Mouse (Mus musculus): ENCODE measurements around the gene Arl5c. TPM values are rescaled to one million over a fixed set of nuclear protein-coding genes. Genes with fewer than 3 reads are reported as not detected.

Gene Arl5c
- polyA plus RNA-seq, 1 experiment from 2014 or later = 8.4 TPM

DNA sequence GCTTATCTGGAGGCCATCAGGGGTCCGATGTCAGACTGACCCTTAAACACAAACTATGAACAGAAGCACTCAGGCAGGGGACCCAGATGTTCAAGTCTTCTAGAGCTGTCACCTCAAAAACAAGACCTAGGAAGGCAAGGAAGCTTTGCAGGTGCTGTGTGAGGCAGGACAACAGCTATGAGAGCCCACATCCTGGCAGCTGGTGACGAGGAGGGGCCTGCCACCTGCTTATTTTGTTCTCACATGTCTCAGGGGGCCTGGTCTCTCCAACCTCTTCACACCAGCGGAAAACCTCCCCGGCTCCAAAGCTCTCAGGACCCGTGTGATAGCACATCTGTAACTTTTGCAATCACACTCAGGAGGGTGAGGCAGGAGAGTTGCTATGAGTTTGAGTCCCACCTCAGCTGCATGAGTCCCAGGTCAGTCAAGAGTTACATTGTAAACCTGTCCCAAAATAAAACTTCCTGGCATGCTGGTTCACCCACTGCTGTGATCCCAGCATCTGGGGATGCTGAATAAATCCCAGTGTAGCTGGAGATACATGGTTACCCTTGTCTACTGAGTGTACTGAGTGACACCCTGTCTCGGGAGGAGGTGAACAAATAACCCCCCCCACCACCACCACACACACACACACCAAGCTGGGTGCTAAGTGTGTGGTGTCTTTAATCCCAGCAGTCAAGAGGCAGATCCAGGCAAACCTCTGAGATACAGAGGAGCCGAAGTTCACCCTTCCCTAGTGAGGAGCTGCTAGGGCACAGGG lies 4.6 kb upstream of the Arl5c start:
- Histone ChIP-seq H3K4me1 (replicated peaks) (peaks cover 42% of the 10 kb centered on the region), H3K9me3 (no peaks in the 10 kb centered on the region), H3K36me3 (peaks cover 31% of the 10 kb centered on the region), H3K27ac (replicated peaks) (no peak overlapping the region), H3K4me2 (no peak overlapping the region), H3K9ac (peak overlapping the region; percentile 22; the same call in 1 of the 2 replicates), H3K4me3 (no peak overlapping the region), H3K27me3 (peaks cover 19% of the 10 kb centered on the region; the same call in 1 of the 2 replicates)
- WGBS = 33% methylated on average over 7 of the region's 7 CpGs
- no peak for ATAC-seq (ENCODE audit: low read depth)

DNA sequence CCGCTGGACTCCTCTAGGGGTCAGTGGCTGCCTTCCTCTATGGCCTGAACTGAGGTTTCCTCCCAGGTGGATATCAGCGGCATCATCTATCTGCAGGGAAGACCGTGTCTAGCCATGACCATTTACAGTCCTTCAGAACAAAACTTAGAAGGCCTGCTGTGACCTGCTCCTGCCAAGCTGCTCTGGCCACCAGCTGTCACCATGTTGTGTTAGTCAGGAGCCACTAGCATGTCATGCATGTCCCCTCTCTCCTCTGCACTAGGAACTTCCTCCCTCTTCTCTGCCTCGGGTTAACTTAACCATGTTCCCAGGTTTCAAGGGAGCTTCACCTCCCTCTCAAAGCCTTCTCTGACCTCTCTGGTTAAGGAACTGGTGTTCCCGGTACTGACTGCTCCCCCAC lies 3.8 kb upstream of the Arl5c start:
- Histone ChIP-seq H3K4me3 (no peak overlapping the region), H3K27ac (replicated peaks) (no peak overlapping the region), H3K9ac (peak overlapping the region; percentile 22; the same call in 1 of the 2 replicates), H3K9me3 (no peaks in the 10 kb centered on the region), H3K36me3 (peaks cover 22% of the 10 kb centered on the region), H3K4me1 (replicated peaks) (peaks cover 50% of the 10 kb centered on the region), H3K27me3 (peaks cover 22% of the 10 kb centered on the region; the same call in 1 of the 2 replicates), H3K4me2 (no peak overlapping the region)
- 60% methylated on average over 5 of the region's 5 CpGs for WGBS
- ATAC-seq (ENCODE audit: low read depth) = no peak

- Histone ChIP-seq H3K9ac (no peak overlapping the region), H3K4me1 (replicated peaks) (peaks cover 49% of the 10 kb centered on the region), H3K4me3 (no peak overlapping the region), H3K4me2 (no peak overlapping the region), H3K36me3 (peaks cover 16% of the 10 kb centered on the region), H3K9me3 (no peaks in the 10 kb centered on the region), H3K27me3 (peaks cover 29% of the 10 kb centered on the region; the same call in 1 of the 2 replicates), H3K27ac (replicated peaks) (no peak overlapping the region)
- 68% methylated on average over 7 of the region's 7 CpGs for WGBS
- no peak for ATAC-seq (ENCODE audit: low read depth)
These were observed 3.1 kb upstream of the Arl5c start for GRCm38 (mm10) chr11:97998898-97999608.

DNA sequence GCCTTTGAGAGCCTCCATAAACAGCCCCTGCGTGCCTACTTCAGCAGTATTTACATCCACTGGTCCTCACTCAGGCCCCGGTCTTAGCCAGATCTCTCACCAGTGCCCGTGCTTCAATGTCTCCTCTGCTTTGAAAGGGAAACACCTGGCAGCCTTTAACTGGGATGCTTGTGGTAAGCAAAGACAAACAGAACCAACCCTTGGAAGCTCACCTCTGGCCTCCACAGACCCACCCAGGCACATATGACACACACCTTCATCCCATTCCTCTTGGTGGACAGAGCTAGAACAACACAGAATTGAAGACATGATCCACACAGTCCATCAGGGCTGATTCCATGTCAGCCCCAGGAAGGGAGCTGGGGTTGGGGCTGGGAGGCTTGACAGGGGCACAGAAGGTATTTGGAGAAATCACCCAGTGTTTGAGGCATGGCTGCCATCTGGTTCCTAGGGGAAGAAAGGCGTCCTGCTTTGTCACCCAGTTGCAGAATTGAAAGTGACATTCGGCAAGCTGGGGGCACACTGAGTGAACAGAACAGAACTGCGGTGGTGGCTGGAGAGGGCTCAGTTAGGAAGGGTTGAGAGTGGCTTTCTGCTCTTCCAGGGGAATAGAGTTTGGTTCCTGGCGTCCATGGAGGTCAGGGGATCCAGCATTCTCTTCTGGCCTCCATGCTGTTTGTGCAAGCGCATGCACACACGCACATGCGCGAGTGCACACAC lies 2.3 kb upstream of the Arl5c start:
- Histone ChIP-seq H3K9me3 (no peaks in the 10 kb centered on the region), H3K27ac (replicated peaks) (no peak overlapping the region), H3K9ac (no peak overlapping the region), H3K4me3 (no peak overlapping the region), H3K4me2 (no peak overlapping the region), H3K4me1 (replicated peaks) (peaks cover 41% of the 10 kb centered on the region), H3K36me3 (peaks cover 9% of the 10 kb centered on the region), H3K27me3 (peaks cover 29% of the 10 kb centered on the region; the same call in 1 of the 2 replicates)
- no peak for ATAC-seq (ENCODE audit: low read depth)
- WGBS = 81% methylated on average over 11 of the region's 11 CpGs

DNA sequence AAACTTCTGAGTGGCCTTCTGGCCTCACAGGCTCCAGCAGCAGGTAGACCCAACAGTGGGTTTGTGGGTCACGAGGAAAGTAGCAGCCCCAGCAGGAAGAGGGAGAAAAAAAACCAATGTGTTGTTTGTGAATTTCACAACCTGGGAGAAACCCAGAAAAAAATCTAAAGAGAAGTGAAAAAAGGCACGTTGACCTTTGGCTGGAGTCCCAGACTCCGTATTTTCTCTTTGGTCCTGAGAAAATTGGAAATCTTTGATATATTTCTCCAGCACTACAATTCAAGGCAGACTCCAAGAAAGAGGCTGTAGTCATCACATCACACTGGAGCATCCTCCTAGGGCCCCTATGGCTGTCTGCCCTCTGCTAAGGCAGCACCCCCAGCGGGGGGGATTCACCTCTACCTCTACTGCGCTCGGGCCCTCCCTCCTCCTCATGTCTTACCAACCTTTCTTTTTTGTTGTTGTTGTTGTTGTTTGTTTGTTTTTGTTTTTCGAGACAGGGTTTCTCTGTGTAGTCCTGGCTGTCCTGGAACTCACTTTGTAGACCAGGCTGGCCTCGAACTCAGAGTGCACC lies 1.5 kb upstream of the Arl5c start:
- no peak overlapping the region for H3K4me3 ChIP-seq
- WGBS = 78% methylated on average over 8 of the region's 8 CpGs
- H3K9ac ChIP-seq = no peak overlapping the region
- no peak overlapping the region for H3K4me2 ChIP-seq
- H3K36me3 ChIP-seq = peaks cover 2% of the 10 kb centered on the region; the same call in 1 of the 2 replicates
- peaks cover 34% of the 10 kb centered on the region for H3K4me1 ChIP-seq (replicated peaks)
- no peak for ATAC-seq (ENCODE audit: low read depth)
- peaks cover 29% of the 10 kb centered on the region; the same call in 1 of the 2 replicates for H3K27me3 ChIP-seq
- no peaks in the 10 kb centered on the region for H3K9me3 ChIP-seq
- H3K27ac ChIP-seq (replicated peaks) = no peak overlapping the region

DNA sequence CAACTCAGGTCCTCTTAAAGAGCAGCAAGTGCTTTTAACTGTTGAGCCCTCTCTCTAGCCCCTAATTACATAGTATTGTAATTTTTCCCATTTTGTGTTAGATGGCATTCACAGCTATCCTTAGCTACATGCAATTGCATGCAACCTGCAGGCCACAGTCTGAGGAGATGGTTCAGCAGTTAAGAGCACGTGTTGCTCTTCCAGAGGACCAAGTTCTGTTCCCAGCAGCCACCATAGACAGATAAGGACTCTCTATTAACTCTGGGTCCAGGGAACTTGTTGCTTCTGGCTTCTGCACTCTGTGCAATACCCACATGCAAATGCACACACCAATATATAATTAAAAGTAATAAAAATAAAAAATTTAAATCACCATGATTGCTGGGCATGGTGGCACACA lies 710 bp upstream of the Arl5c start:
- Histone ChIP-seq H3K9me3 (no peaks in the 10 kb centered on the region), H3K4me3 (no peak overlapping the region), H3K9ac (no peak overlapping the region), H3K4me1 (replicated peaks) (peaks cover 26% of the 10 kb centered on the region), H3K27ac (replicated peaks) (no peak overlapping the region), H3K36me3 (no peaks in the 10 kb centered on the region), H3K4me2 (no peak overlapping the region), H3K27me3 (peaks cover 23% of the 10 kb centered on the region; the same call in 1 of the 2 replicates)
- WGBS = 66% methylated on average over 1 of the region's 1 CpGs
- ATAC-seq (ENCODE audit: low read depth) = no peak

DNA sequence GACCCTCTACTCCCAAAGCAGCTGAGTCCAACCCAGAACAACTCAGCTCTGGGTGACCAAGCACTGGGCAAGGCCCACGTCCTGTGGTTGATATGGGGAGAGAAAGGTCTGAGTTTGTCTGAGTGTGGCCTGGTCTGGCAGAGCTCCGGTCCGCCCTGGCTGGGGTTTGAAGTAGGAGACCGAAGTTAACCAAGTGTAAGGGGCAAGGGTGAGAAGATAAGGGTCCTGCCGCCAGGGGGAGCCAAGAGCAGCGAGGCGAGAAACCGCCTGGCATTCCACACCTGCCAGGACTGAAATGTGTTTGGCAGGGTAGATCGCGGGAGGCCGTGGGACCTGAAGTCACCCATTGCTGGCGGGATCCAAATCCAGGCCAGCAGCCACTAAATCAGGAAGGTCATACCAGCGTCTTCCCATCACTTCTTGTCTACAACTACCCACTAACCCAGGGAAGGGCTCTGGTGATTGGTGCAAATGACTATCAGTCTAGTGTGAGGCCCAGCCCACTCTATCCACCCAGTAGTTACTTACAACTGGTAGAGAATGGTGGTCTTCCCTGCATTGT lies 1.4 kb downstream of the Arl5c start:
- Histone ChIP-seq H3K9ac (peak overlapping the region; percentile 63), H3K4me1 (replicated peaks) (peaks cover 29% of the 10 kb centered on the region), H3K4me3 (peak overlapping the region; percentile 38), H3K36me3 (no peaks in the 10 kb centered on the region), H3K27me3 (peaks cover 15% of the 10 kb centered on the region; the same call in 1 of the 2 replicates), H3K9me3 (no peaks in the 10 kb centered on the region), H3K4me2 (peak overlapping the region; percentile 70), H3K27ac (replicated peaks) (no peak overlapping the region)
- 6% methylated on average over 13 of the region's 13 CpGs for WGBS
- ATAC-seq (ENCODE audit: low read depth) = peak; percentile 32; the same call in 1 of the 2 replicates

- no peaks in the 10 kb centered on the region for H3K36me3 ChIP-seq
- H3K27me3 ChIP-seq = peaks cover 34% of the 10 kb centered on the region
- 1% methylated on average over 26 of the region's 26 CpGs for WGBS
- peak overlapping the region; percentile 71 for H3K4me3 ChIP-seq
- peak overlapping the region; percentile 89 for H3K27ac ChIP-seq (replicated peaks)
- H3K9me3 ChIP-seq = no peaks in the 10 kb centered on the region
- peak overlapping the region; percentile 81 for H3K4me2 ChIP-seq
- peak overlapping the region; percentile 79 for H3K9ac ChIP-seq
- H3K4me1 ChIP-seq (replicated peaks) = peaks cover 30% of the 10 kb centered on the region
- peak; percentile 87 for ATAC-seq (ENCODE audit: low read depth)
These were observed 7.4 kb downstream of the Arl5c start for GRCm38 (mm10) chr11:97988530-97989096.

- Histone ChIP-seq H3K27ac (replicated peaks) (peak overlapping the region; percentile 89), H3K36me3 (no peaks in the 10 kb centered on the region), H3K4me1 (replicated peaks) (peaks cover 30% of the 10 kb centered on the region), H3K9ac (peak overlapping the region; percentile 79), H3K27me3 (peaks cover 34% of the 10 kb centered on the region), H3K4me3 (peak overlapping the region; percentile 71), H3K9me3 (no peaks in the 10 kb centered on the region), H3K4me2 (peak overlapping the region; percentile 81)
- ATAC-seq (ENCODE audit: low read depth) = peak; percentile 91
- WGBS = under 1% methylated on average over 42 of the region's 42 CpGs
These were observed 8.1 kb downstream of the Arl5c start for GRCm38 (mm10) chr11:97987551-97988526.

- Histone ChIP-seq H3K36me3 (no peaks in the 10 kb centered on the region), H3K4me3 (peak overlapping the region; percentile 71), H3K27ac (replicated peaks) (no peak overlapping the region), H3K4me2 (peak overlapping the region; percentile 81), H3K4me1 (replicated peaks) (peaks cover 30% of the 10 kb centered on the region), H3K9me3 (no peaks in the 10 kb centered on the region), H3K9ac (peak overlapping the region; percentile 69), H3K27me3 (peaks cover 34% of the 10 kb centered on the region)
- no peak for ATAC-seq (ENCODE audit: low read depth)
- WGBS = 24% methylated on average over 17 of the region's 17 CpGs
These were observed 9.1 kb downstream of the Arl5c start for GRCm38 (mm10) chr11:97986738-97987465.

All from neural tube, embryonic 13.5 days (tissue).